Mouse (Mus musculus): ENCODE data around the gene Arhgef12.

GRCm38 (mm10) chr9:43015786-43016185, 91.3 kb downstream of the Arhgef12 start:
- TF ChIP-seq CTCF (IDR thresholded peaks at IDR 0.05 in 2 of 3, conservative IDR thresholded peaks at IDR 0.05 in 1 of 3; ENCODE audit: control insufficient read depth in 1 of 3, insufficient read depth in 1 of 3, low read depth in 2 of 3, low read length in 3 of 3, poor library complexity in 1 of 3, severe bottlenecking in 1 of 3), result peak; percentile 28 to 45 (median 34); a peak in 5 of 6 replicates
- TF ChIP-seq ELF1 (IDR thresholded peaks at IDR 0.05; ENCODE audit: low read depth, low read length), result no peak
- no peak for TF ChIP-seq EP300 (IDR thresholded peaks at IDR 0.05; ENCODE audit: low read depth in 1 of 2, low read length in 2 of 2)
- TF ChIP-seq POLR2A (IDR thresholded peaks at IDR 0.05; ENCODE audit: control insufficient read depth in 1 of 2, insufficient read depth in 1 of 2, low read depth in 1 of 2, low read length in 2 of 2, poor library complexity in 1 of 2), result no peak
- no peak for TF ChIP-seq USF2 (IDR thresholded peaks at IDR 0.05; ENCODE audit: borderline replicate concordance in 1 of 2, insufficient read depth in 1 of 2, low read depth in 1 of 2, low read length in 2 of 2)
- no peak for TF ChIP-seq MYC (IDR thresholded peaks at IDR 0.05; ENCODE audit: low read depth, low read length)
- no peak for TF ChIP-seq TAL1 (IDR thresholded peaks at IDR 0.05; ENCODE audit: low read length)
- TF ChIP-seq MXI1 (IDR thresholded peaks at IDR 0.05; ENCODE audit: low read depth, low read length), result no peak
- no peak for TF ChIP-seq NRF1 (IDR thresholded peaks at IDR 0.05; ENCODE audit: insufficient read depth, low read depth, low read length, poor library complexity, severe bottlenecking)
- TF ChIP-seq SMC3 (IDR thresholded peaks at IDR 0.05; ENCODE audit: low read depth, low read length), result no peak

All from MEL (cell line).